Comparison of ENCODE assay signal across 7 mouse cellular contexts in the genomic region with DNA sequence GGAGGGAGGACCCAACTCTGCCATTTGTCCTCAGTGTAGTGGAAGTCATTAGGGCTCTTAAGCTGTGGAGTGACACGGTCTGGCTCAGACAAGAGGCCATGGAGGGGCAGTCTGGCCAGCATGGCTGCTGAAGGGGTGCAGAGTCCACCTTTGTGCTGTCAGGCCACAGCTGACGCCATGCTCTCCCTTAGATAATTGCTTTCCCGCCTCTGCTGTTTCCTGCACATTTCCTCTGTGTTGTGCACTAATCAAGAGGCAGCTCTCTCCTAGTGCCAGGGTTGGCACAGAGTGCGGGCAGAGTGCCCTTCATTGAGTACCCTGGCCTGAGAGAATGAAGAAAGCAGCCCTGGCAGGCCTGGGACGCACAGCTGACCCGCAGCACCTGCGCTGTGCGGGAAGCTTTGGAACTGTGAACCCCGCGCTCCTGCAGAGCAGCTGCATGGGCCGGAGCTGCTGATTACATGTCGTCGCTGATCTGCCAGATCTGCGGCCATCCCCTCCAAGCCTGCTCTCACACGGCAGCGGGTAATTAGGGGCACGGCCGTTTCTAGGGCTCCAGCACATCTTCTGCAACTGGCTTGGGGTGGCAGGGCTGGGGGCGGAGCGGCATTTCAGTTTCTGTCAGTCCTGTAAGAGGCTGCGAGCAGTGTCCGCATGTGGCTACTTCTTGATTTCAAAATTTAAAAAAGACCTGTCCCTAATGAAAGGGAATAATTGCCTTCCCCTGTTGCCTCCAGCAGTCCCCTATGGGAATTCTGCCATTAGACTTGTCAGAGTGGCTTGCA. TPM values are rescaled to one million over a fixed set of nuclear protein-coding genes. Genes with fewer than 3 reads are reported as not detected.
DNase-seq lines count a peak whose midpoint lies in the region; ATAC-seq lines count a peak whose summit lies in the region.

No protein-coding gene starts in this region.

- peak overlapping the region; percentile 77 for H3K27ac ChIP-seq in forebrain, embryonic 11.5 days (ENCODE audit: low read depth, low read length)
- H3K27ac ChIP-seq in heart, embryonic 14.5 days (replicated peaks in 1 of 2; ENCODE audit: control insufficient read depth in 1 of 2, insufficient read depth in 1 of 2, low read depth in 2 of 2, low read length in 2 of 2): peak overlapping the region in 1 of 2 experiments; percentile 33; a peak in 2 of 4 replicates
- no peak overlapping the region for H3K27ac ChIP-seq in kidney, embryonic 16.5 days (ENCODE audit: low read length)

- H3K9ac ChIP-seq in forebrain, embryonic 11.5 days (ENCODE audit: low read length): peak overlapping the region; percentile 20; the same call in 1 of the 2 replicates
- H3K9ac ChIP-seq in heart, embryonic 14.5 days (ENCODE audit: low read length): 0 out of 2 replicates have a peak overlapping the region, but pooled peaks have one; percentile 27
- H3K9ac ChIP-seq in kidney, embryonic 16.5 days (replicated peaks; ENCODE audit: low read length): peak overlapping the region; percentile 4; the same call in 1 of the 2 replicates

- peak; percentile 63 for DNase-seq in cerebellum, adult 11 months
- DNase-seq in forebrain, embryonic 11.5 days (ENCODE audit: low spot score): peak; percentile 64
- peak; percentile 56 to 71 for DNase-seq in lung, adult 18-20 months
- DNase-seq in ovary, postnatal 14 days (ENCODE audit: low spot score): peak; percentile 32

- no peak overlapping the region for H3K4me2 ChIP-seq in forebrain, embryonic 11.5 days (ENCODE audit: low read depth, low read length, severe bottlenecking)
- peak overlapping the region; percentile 42 for H3K4me2 ChIP-seq in heart, embryonic 14.5 days (ENCODE audit: low read length)
- H3K4me2 ChIP-seq in kidney, embryonic 16.5 days (replicated peaks; ENCODE audit: low read depth, low read length): no peak overlapping the region

- no peak overlapping the region for H3K4me3 ChIP-seq in forebrain, embryonic 11.5 days (ENCODE audit: low read depth, low read length)
- H3K4me3 ChIP-seq in heart, embryonic 14.5 days (ENCODE audit: control insufficient read depth in 1 of 2, insufficient read depth in 1 of 2, low read depth in 1 of 2, low read length in 2 of 2): no peak overlapping the region
- H3K4me3 ChIP-seq in kidney, embryonic 16.5 days (ENCODE audit: low read length): no peak overlapping the region

- ATAC-seq in forebrain, embryonic 11.5 days (replicated peaks; ENCODE audit: low FRiP score): peak; percentile 56
- ATAC-seq in heart, embryonic 14.5 days (ENCODE audit: insufficient number of reproducible peaks, insufficient read depth, low FRiP score, low read depth): peak; percentile 52
- ATAC-seq in kidney, embryonic 16.5 days (ENCODE audit: low FRiP score, low TSS enrichment): peak; percentile 62
- no peak for ATAC-seq in inflammation-experienced regulatory T-cells, adult 6 months

- H3K4me1 ChIP-seq in forebrain, embryonic 11.5 days (replicated peaks; ENCODE audit: control insufficient read depth, insufficient read depth, low read length): peaks cover 11% of the 10 kb centered on the region
- peaks cover 11 to 32% of the 10 kb centered on the region in 2 experiments for H3K4me1 ChIP-seq in heart, embryonic 14.5 days (ENCODE audit: control insufficient read depth in 2 of 2, insufficient read depth in 2 of 2, low read length in 2 of 2)
- peaks cover 20% of the 10 kb centered on the region for H3K4me1 ChIP-seq in kidney, embryonic 16.5 days (ENCODE audit: insufficient read depth, low read length)

- no peaks in the 10 kb centered on the region for H3K9me3 ChIP-seq in forebrain, embryonic 11.5 days (ENCODE audit: control insufficient read depth, low read length)
- H3K9me3 ChIP-seq in heart, embryonic 14.5 days (ENCODE audit: control insufficient read depth, low read length): no peaks in the 10 kb centered on the region
- H3K9me3 ChIP-seq in kidney, embryonic 16.5 days (ENCODE audit: low read length): no peaks in the 10 kb centered on the region

- no peaks in the 10 kb centered on the region for H3K36me3 ChIP-seq in forebrain, embryonic 11.5 days (ENCODE audit: control insufficient read depth, insufficient read depth, low read length)
- H3K36me3 ChIP-seq in heart, embryonic 14.5 days (ENCODE audit: control insufficient read depth, insufficient read depth, low read length): no peaks in the 10 kb centered on the region; the same call in 1 of the 2 replicates
- no peaks in the 10 kb centered on the region for H3K36me3 ChIP-seq in kidney, embryonic 16.5 days (ENCODE audit: insufficient read depth, low read length)

- H3K27me3 ChIP-seq in forebrain, embryonic 11.5 days (ENCODE audit: control insufficient read depth, insufficient read depth, low read length): no peaks in the 10 kb centered on the region
- no peaks in the 10 kb centered on the region for H3K27me3 ChIP-seq in heart, embryonic 14.5 days (ENCODE audit: control insufficient read depth, insufficient read depth, low read length)
- H3K27me3 ChIP-seq in kidney, embryonic 16.5 days (ENCODE audit: insufficient read depth, low read length): no peaks in the 10 kb centered on the region

- WGBS in forebrain, embryonic 11.5 days: 56% methylated on average over 22 of the region's 22 CpGs
- WGBS in heart, embryonic 14.5 days: 38% methylated on average over 22 of the region's 22 CpGs
- WGBS in kidney, embryonic 16.5 days: 50% methylated on average over 22 of the region's 22 CpGs

RNA-seq across cellular contexts. Expression of a gene that starts 14.6 kb away (rescaled TPM):
- polyA plus RNA-seq in forebrain, embryonic 11.5 days (2014; fragmentation: Nextera tagmentation; extraction: Ambion mirVana): 98.3 and 110 TPM in 2 replicates
- polyA plus RNA-seq in heart, embryonic 14.5 days (2014; fragmentation: Nextera tagmentation; extraction: Ambion mirVana): 29.7 and 30.5 TPM in 2 replicates
- polyA plus RNA-seq in kidney, embryonic 16.5 days (2015; fragmentation: Nextera tagmentation; extraction: Ambion mirVana): 71.6 and 72.0 TPM in 2 replicates
- polyA plus RNA-seq in inflammation-experienced regulatory T-cells, adult 6 months (2017; shearing (Covaris generic)): 10 to 100 TPM; 45.7 to 73.0 (median 53.6) TPM
